Mouse (Mus musculus) thymus, adult 2 months (tissue): ENCODE results near the gene Nos1.
"Not testable (repeated sequence)": the region's sequence is repeated elsewhere in the genome, so short reads cannot be mapped to it uniquely, and the experiment has no call there.

Source experiments
- CTCF ChIP-seq: fragments of 200-500 bp; IDR thresholded peaks from 2 replicates; pipeline ENCODE4 v1.5.1; 2012; ENCODE audit warnings: mild to moderate bottlenecking, control low read depth, low read length, moderate library complexity, borderline replicate concordance; ENCODE audit not compliant: control insufficient read depth, poor library complexity, insufficient read depth; ENCODE audit errors: extremely low read depth
- POLR2A ChIP-seq: fragments of 200-500 bp; IDR thresholded peaks from 2 replicates; pipeline ENCODE4 v1.6.1; 2012; ENCODE audit warnings: mild to moderate bottlenecking, low read length, control low read depth, moderate library complexity; ENCODE audit not compliant: control insufficient read depth, poor library complexity, insufficient read depth; ENCODE audit errors: extremely low read depth

DNA sequence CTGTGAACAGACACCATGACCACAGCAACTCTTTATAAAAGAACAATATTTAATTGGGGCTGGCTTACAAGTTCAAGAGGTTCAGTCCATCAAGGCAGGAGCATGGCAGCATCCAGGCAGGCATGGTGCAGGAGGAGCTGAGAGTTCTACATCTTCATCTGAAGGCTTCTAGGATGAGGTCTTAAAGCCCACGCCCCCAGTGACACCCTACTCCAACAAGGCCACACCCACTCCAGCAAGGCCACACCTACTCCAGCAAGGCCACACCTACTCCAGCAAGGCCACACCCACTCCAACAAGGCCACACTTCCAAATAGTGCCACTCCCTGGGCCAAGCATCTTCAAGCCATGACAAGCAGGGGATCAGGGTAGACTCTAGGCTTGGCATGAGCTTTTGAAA lies 101.6 kb downstream of the Nos1 start:
- not testable (repeated sequence) for TF ChIP-seq CTCF, POLR2A
